Mouse (Mus musculus): ENCODE data around the gene Qsox2. TPM values are rescaled to one million over a fixed set of nuclear protein-coding genes. Genes with fewer than 3 reads are reported as not detected.

Gene Qsox2
- polyA plus RNA-seq, 1 experiment from 2014 or later, result 19.6 TPM

DNA sequence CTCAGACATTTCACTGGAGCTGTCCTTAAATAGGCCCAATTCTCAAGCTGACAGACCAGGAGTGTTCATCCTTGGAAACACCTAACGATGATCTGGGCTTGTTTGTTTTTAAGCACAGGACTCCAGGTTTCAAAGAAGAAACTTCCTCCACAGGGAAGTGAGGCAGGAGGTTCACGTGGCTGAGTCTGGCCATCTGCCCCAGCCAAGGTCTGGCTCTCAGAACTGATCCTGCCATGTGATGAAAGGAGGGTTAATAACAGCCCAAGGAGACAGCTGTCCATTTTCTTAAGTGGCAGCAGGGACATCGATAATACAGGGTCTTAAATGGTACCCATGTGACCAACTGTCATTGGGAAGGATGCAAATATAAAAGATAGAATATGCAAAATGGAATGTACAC is 27.8 kb downstream of the Qsox2 start:
- H3K9me3 ChIP-seq (replicated peaks), result no peaks in the 10 kb centered on the region
- H3K36me3 ChIP-seq, result peaks cover 42% of the 10 kb centered on the region
- H3K4me1 ChIP-seq, result peaks cover 7% of the 10 kb centered on the region; the same call in 1 of the 2 replicates
- H3K9ac ChIP-seq, result no peak overlapping the region
- no peak overlapping the region for H3K27ac ChIP-seq
- H3K4me3 ChIP-seq (replicated peaks), result no peak overlapping the region
- WGBS, result 89% methylated on average over 3 of the region's 3 CpGs
- ATAC-seq (replicated peaks; ENCODE audit: low FRiP score), result no peak
- peaks cover 35% of the 10 kb centered on the region for H3K27me3 ChIP-seq
- no peak overlapping the region for H3K4me2 ChIP-seq

DNA sequence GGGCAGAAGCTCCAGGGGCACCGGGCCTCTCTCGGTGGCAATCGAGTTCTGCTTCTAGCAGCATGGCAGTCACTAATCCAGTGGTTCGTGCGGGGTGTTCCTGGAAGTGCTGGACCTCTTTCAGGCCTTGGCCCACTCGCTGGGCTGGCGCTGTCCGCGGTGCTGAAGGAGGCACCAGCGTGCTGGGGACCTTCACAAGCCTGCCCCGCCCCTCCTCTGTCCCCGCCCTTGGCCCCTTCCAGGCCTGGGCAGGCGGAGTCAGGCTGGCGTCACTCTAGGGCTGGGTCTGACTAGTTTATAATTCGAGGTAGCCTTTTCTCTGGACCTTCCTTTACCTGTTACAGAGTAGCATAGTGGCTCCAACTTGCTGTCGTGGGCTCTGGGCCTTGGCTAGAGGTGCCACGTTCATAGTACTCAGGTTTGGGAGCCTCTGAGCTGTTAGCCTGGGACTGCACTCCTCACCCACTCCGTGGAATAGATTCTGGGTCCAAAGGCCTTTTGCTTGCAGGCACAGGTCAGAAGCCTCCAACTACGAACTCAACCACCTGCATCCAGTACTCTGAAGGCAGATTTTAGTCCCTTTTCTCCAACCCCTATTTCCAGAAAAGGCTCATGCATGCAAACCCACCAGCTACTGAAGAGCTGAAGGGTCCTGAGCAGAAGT is 29.1 kb downstream of the Qsox2 start, which contains the start of gene Lhx3:
Lhx3 (minus strand) TSS at position 164 of the 664 bp plus-strand sequence.
- H3K9ac ChIP-seq, result no peak within 1 kb of the TSS
- peak; percentile 92 for ATAC-seq (replicated peaks; ENCODE audit: low FRiP score)
- H3K4me1 ChIP-seq, result peaks cover 7% of the 10 kb centered on the region; the same call in 1 of the 2 replicates
- H3K27me3 ChIP-seq, result peaks cover 48% of the 10 kb centered on the region
- 5% methylated on average over 19 of the region's 19 CpGs for WGBS
- no peak within 1 kb of the TSS for H3K27ac ChIP-seq
- no peaks in the 10 kb centered on the region for H3K9me3 ChIP-seq (replicated peaks)
- no peak within 1 kb of the TSS for H3K4me2 ChIP-seq
- no peak within 1 kb of the TSS for H3K4me3 ChIP-seq (replicated peaks)
- H3K36me3 ChIP-seq, result peaks cover 29% of the 10 kb centered on the region

DNA sequence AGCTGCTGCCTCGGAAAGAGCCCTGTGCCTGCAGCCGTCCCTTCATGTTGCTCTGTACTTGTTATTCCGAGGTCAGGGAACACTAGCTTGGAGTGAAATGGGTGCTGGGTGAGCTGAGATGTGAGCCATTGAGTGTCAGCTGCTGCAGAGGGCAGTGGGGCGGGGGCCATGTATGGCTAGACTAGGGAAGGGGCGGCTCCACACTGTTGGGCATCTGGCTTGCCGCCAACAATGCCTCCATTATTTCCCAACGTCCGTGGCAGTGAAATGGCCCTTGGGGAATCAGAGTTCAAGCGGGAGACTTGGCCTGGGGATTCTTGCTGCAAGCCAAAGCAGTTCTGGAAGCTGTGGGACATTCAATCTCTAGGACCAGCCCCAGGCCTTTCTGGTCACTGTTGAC is 29.8 kb downstream of the Qsox2 start:
- H3K4me2 ChIP-seq, result no peak overlapping the region
- no peak overlapping the region for H3K27ac ChIP-seq
- peaks cover 29% of the 10 kb centered on the region for H3K36me3 ChIP-seq
- no peak overlapping the region for H3K4me3 ChIP-seq (replicated peaks)
- 6% methylated on average over 9 of the region's 9 CpGs for WGBS
- H3K9ac ChIP-seq, result no peak overlapping the region
- no peaks in the 10 kb centered on the region for H3K9me3 ChIP-seq (replicated peaks)
- no peak for ATAC-seq (replicated peaks; ENCODE audit: low FRiP score)
- peaks cover 55% of the 10 kb centered on the region for H3K27me3 ChIP-seq
- peaks cover 12% of the 10 kb centered on the region for H3K4me1 ChIP-seq

GRCm38 (mm10) chr2:26205761-26206160 is 31.6 kb downstream of the Qsox2 start:
- 8% methylated on average over 10 of the region's 10 CpGs for WGBS
- ATAC-seq (replicated peaks; ENCODE audit: low FRiP score), result no peak
- H3K27ac ChIP-seq, result no peak overlapping the region
- H3K4me2 ChIP-seq, result no peak overlapping the region
- peaks cover 19% of the 10 kb centered on the region for H3K4me1 ChIP-seq
- H3K36me3 ChIP-seq, result peaks cover 12% of the 10 kb centered on the region
- no peaks in the 10 kb centered on the region for H3K9me3 ChIP-seq (replicated peaks)
- no peak overlapping the region for H3K9ac ChIP-seq
- H3K27me3 ChIP-seq, result peaks cover 73% of the 10 kb centered on the region
- no peak overlapping the region for H3K4me3 ChIP-seq (replicated peaks)

- H3K36me3 ChIP-seq, result peaks cover 6% of the 10 kb centered on the region
- no peak for ATAC-seq (replicated peaks; ENCODE audit: low FRiP score)
- H3K27ac ChIP-seq, result no peak overlapping the region
- no peaks in the 10 kb centered on the region for H3K9me3 ChIP-seq (replicated peaks)
- H3K4me1 ChIP-seq, result peaks cover 23% of the 10 kb centered on the region
- no peak overlapping the region for H3K9ac ChIP-seq
- peaks cover 79% of the 10 kb centered on the region for H3K27me3 ChIP-seq
- 1% methylated on average over 16 of the region's 16 CpGs for WGBS
- H3K4me2 ChIP-seq, result no peak overlapping the region
- no peak overlapping the region for H3K4me3 ChIP-seq (replicated peaks)
These were observed 32.2 kb downstream of the Qsox2 start for GRCm38 (mm10) chr2:26205126-26205525.

DNA sequence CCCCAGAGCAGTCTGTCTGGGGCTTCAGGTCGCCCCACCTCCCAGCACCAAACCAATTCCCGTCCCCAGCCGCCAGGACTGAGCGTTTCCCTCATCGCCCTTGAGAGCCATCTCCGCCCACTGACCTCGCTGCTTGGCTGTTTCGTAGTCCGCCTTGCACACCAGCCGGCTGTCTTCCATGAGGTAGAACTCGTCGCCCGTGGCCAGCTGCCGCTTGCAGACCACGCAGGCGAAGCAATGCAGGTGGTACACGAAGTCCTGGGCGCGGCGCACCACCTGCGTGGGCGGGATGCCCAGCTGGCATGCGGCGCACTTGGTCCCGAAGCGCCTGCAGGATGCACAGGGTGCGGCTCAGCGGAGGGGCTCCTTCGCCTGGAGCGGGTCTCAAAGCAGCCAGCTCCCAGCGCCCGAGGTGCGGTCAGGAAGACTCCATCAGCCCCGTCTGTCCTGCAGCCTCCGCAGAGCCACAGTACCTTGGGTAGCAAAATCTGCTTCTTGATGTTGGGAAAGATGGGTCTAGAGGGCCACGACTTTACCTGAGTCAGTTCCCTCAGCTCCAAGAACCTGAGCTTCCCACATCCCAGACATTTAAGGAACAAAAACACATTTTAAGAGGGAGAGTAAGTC is 34.4 kb downstream of the Qsox2 start:
- Histone ChIP-seq H3K4me1 (peaks cover 41% of the 10 kb centered on the region), H3K4me3 (replicated peaks) (0 out of 2 replicates have a peak overlapping the region, but pooled peaks have one; percentile 15), H3K9ac (no peak overlapping the region), H3K27ac (no peak overlapping the region), H3K36me3 (no peaks in the 10 kb centered on the region), H3K27me3 (peaks cover 100% of the 10 kb centered on the region), H3K4me2 (no peak overlapping the region), H3K9me3 (replicated peaks) (no peaks in the 10 kb centered on the region)
- no peak for ATAC-seq (replicated peaks; ENCODE audit: low FRiP score)
- WGBS, result under 1% methylated on average over 36 of the region's 36 CpGs

GRCm38 (mm10) chr2:26201926-26202848 is 35.1 kb downstream of the Qsox2 start:
- under 1% methylated on average over 77 of the region's 77 CpGs for WGBS

DNA sequence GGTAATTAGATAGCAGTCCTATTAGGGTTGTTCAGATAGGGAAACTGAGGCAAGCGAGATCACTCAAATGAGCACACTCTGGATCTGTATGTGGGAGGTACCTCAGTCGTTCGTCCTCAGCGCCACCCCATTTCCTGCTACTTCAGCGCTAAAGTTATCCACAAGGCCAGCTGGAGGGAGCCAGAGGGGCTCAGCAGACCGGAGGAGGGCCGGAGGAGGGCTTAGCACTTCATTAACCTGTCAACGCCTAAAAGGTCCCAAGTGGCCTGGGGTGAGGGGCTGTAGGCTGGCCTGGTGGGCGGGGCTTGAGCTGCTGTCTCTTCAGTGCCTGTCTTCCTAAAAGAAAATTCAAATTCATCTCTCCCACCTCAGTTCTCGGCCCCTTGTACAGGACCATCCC is 38.8 kb downstream of the Qsox2 start:
- 0% methylated on average over 10 of the region's 10 CpGs for WGBS
- Histone ChIP-seq H3K27ac (no peak overlapping the region), H3K4me1 (peaks cover 58% of the 10 kb centered on the region), H3K9ac (no peak overlapping the region), H3K9me3 (replicated peaks) (no peaks in the 10 kb centered on the region), H3K27me3 (peaks cover 100% of the 10 kb centered on the region), H3K4me3 (replicated peaks) (peak overlapping the region; percentile 18), H3K36me3 (no peaks in the 10 kb centered on the region), H3K4me2 (peak overlapping the region; percentile 46)
- ATAC-seq (replicated peaks; ENCODE audit: low FRiP score), result peak; percentile 74

More at GRCm38 (mm10) chr2:26201926-26202848, 35.1 kb downstream of the Qsox2 start:
- Histone ChIP-seq H3K4me3 (replicated peaks) (peak overlapping the region; percentile 15), H3K27ac (no peak overlapping the region), H3K4me2 (peak overlapping the region; percentile 43), H3K9ac (no peak overlapping the region), H3K9me3 (replicated peaks) (no peaks in the 10 kb centered on the region), H3K4me1 (peaks cover 45% of the 10 kb centered on the region), H3K27me3 (peaks cover 100% of the 10 kb centered on the region), H3K36me3 (no peaks in the 10 kb centered on the region)
- no peak for ATAC-seq (replicated peaks; ENCODE audit: low FRiP score)

GRCm38 (mm10) chr2:26194552-26195339 is 42.6 kb downstream of the Qsox2 start:
- ATAC-seq (replicated peaks; ENCODE audit: low FRiP score), result no peak
- Histone ChIP-seq H3K9ac (no peak overlapping the region), H3K36me3 (no peaks in the 10 kb centered on the region), H3K4me3 (replicated peaks) (no peak overlapping the region), H3K4me1 (peaks cover 39% of the 10 kb centered on the region), H3K27ac (no peak overlapping the region), H3K9me3 (replicated peaks) (no peaks in the 10 kb centered on the region), H3K27me3 (peaks cover 96% of the 10 kb centered on the region), H3K4me2 (no peak overlapping the region)
- 49% methylated on average over 7 of the region's 7 CpGs for WGBS

DNA sequence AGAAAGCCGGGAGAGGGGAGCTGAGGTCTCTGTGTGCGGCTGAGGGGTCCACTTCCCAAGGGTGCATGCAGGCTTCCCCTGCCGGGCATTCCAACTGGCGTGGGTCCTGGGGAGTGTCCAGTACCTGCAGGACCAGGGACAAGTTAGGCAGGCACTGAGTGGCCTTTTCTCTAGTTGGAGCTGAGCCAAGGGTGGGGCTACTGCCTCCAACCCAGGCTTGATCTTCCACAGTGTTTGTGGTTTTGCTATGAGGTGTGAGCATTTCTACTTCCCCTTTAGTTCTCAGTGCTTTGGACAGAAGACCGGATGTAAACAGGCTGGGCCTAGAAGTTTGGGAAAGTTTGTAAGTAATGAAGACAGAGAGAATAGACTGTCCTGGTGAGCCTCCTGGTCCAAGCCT is 48.8 kb downstream of the Qsox2 start:
- ATAC-seq (replicated peaks; ENCODE audit: low FRiP score), result no peak
- 82% methylated on average over 5 of the region's 5 CpGs for WGBS
- Histone ChIP-seq H3K9me3 (replicated peaks) (no peaks in the 10 kb centered on the region), H3K36me3 (no peaks in the 10 kb centered on the region), H3K27me3 (peaks cover 52% of the 10 kb centered on the region), H3K9ac (no peak overlapping the region), H3K4me3 (replicated peaks) (no peak overlapping the region), H3K4me2 (no peak overlapping the region), H3K27ac (no peak overlapping the region), H3K4me1 (peaks cover 13% of the 10 kb centered on the region; the same call in 1 of the 2 replicates)

DNA sequence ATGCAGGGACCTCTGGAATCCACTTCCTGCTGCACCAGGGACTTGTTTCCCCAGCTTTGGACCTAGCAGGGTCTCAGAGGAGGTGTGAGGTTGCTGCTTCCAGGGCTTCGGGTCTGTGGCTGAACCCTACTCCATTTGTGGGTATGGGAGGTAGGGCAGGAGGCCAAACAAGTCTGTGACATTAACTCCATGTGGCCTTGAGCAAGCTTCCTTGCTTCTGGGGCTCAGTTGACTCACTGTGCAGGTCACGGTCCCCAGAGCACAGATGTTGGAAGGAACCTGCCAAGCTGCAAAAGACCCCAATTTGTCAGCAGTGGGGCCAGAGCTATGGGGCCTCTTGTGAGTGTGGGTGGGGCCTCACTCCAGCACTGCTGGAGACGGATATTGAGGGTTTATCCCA is 53.0 kb downstream of the Qsox2 start:
- Histone ChIP-seq H3K9ac (no peak overlapping the region), H3K9me3 (replicated peaks) (no peaks in the 10 kb centered on the region), H3K36me3 (no peaks in the 10 kb centered on the region), H3K4me3 (replicated peaks) (no peak overlapping the region), H3K27me3 (peaks cover 22% of the 10 kb centered on the region), H3K4me2 (no peak overlapping the region), H3K27ac (no peak overlapping the region), H3K4me1 (peaks cover 13% of the 10 kb centered on the region; the same call in 1 of the 2 replicates)
- ATAC-seq (replicated peaks; ENCODE audit: low FRiP score), result no peak
- WGBS, result 35% methylated on average over 3 of the region's 3 CpGs

Measured in kidney, embryonic 15.5 days (tissue).